Mouse (Mus musculus) lung, adult 18-20 months (tissue): ENCODE measurements at regions not wholly inside any gene's neighbourhood (a gene's known extent, or its start where the extent isn't known, plus 50 kb on each side); places are given as distances from the start of the nearest gene placed in this dataset.

ENCODE experiments used
- DNase-seq, 2 experiments: peaks; one replicate each; pipeline ENCODE4 v3.0.0; 2022; ENCODE audit warnings: mixed read lengths in 2 of 2

GRCm38 (mm10) chr1:45575131-45575530, 72.0 kb upstream of the Col5a2 start:
- no peak for DNase-seq

GRCm38 (mm10) chr1:45580466-45580865, 77.4 kb upstream of the Col5a2 start:
- DNase-seq, result no peak

GRCm38 (mm10) chr1:45587351-45588025, 84.4 kb upstream of the Col5a2 start:
- DNase-seq, result peak; percentile 12 to 19

- no peak for DNase-seq
Observed at GRCm38 (mm10) chr1:45597316-45597715, 94.2 kb upstream of the Col5a2 start.

- no peak for DNase-seq
Observed at GRCm38 (mm10) chr1:45599421-45599820, 96.3 kb upstream of the Col5a2 start.

GRCm38 (mm10) chr1:45600011-45600410, 96.9 kb upstream of the Col5a2 start:
- no peak for DNase-seq

GRCm38 (mm10) chr1:45605571-45605970, 102.5 kb upstream of the Col5a2 start:
- DNase-seq, result no peak

- DNase-seq, result no peak
Observed at GRCm38 (mm10) chr1:45608316-45608715, 105.2 kb upstream of the Col5a2 start.

- no peak for DNase-seq
Observed at GRCm38 (mm10) chr1:45619008-45619407, 115.9 kb upstream of the Col5a2 start.

- peak; percentile 6 to 10 for DNase-seq
Observed at GRCm38 (mm10) chr1:45625921-45626320, 122.8 kb upstream of the Col5a2 start.

GRCm38 (mm10) chr1:45626733-45627132, 123.7 kb upstream of the Col5a2 start:
- peak in 1 of 2 experiments; percentile 2 for DNase-seq

- DNase-seq, result peak; percentile 23 to 35
Observed at GRCm38 (mm10) chr1:45627840-45628239, 124.8 kb upstream of the Col5a2 start.

GRCm38 (mm10) chr1:45647301-45647700, 144.2 kb upstream of the Col5a2 start:
- no peak for DNase-seq

GRCm38 (mm10) chr1:45653248-45653647, 141.7 kb upstream of the Wdr75 start:
- DNase-seq, result no peak

- DNase-seq, result no peak
Observed at GRCm38 (mm10) chr1:45663882-45664520, 131.0 kb upstream of the Wdr75 start.

GRCm38 (mm10) chr1:45672443-45673156, 122.4 kb upstream of the Wdr75 start:
- DNase-seq, result peak; percentile 62 to 66

GRCm38 (mm10) chr1:45675771-45676439, 119.1 kb upstream of the Wdr75 start:
- DNase-seq, result peak in 1 of 2 experiments; percentile 9

- no peak for DNase-seq
Observed at GRCm38 (mm10) chr1:45679964-45680709, 114.8 kb upstream of the Wdr75 start.

GRCm38 (mm10) chr1:45700893-45701292, 94.1 kb upstream of the Wdr75 start:
- DNase-seq, result no peak

- no peak for DNase-seq
Observed at GRCm38 (mm10) chr1:45701516-45701915, 93.5 kb upstream of the Wdr75 start.

GRCm38 (mm10) chr1:45723369-45723768, 71.6 kb upstream of the Wdr75 start:
- peak in 1 of 2 experiments; percentile 4 for DNase-seq

- no peak for DNase-seq
Observed at GRCm38 (mm10) chr1:45732958-45733357, 62.0 kb upstream of the Wdr75 start.

GRCm38 (mm10) chr1:45745136-45745535, 49.8 kb upstream of the Wdr75 start:
- no peak for DNase-seq
